Mouse (Mus musculus) effector memory CD4-positive, alpha-beta T cell, adult 5 months (primary cell): Measurements from ENCODE around the gene Ttc37. TPM values are rescaled to one million over a fixed set of nuclear protein-coding genes. Genes with fewer than 3 reads are reported as not detected.

Experiments used
- polyA plus RNA-seq: library from polyadenylated mRNA; unstranded; fragments of 100-300 nt; shearing (Covaris generic); gene quantifications from one replicate; pipeline ENCODE4 v1.2.1, GENCODE M21; 2017

The Ttc37 gene
- polyA plus RNA-seq: 20.2 TPM

GRCm38 (mm10) chr13:76098493-76099303 lies at the start of gene Ttc37, which contains the start of gene Arsk:
Gene Ttc37 (plus strand): TSS chr13:76098734.
Gene Arsk (minus strand): TSS chr13:76098660.

GRCm38 (mm10) chr13:76056896-76057266 lies 41.7 kb upstream of the Ttc37 start, which contains the start of gene Gpr150:
Gene Gpr150 (minus strand): TSS chr13:76056996.

Other genes with a start within 250 kb of the Ttc37 start
- gene Rhobtb3, start 154.8 kb upstream of the Ttc37 start, polyA plus RNA-seq: 0.15 TPM
- gene Spata9, start 131.6 kb upstream of the Ttc37 start, polyA plus RNA-seq: not detected
- gene Rfesd, start 80.0 kb upstream of the Ttc37 start, polyA plus RNA-seq: 10.2 TPM
- gene Gpr150, start 41.7 kb upstream of the Ttc37 start, polyA plus RNA-seq: not detected
- 5.9 TPM for gene Arsk, start 74 bp upstream of the Ttc37 start, polyA plus RNA-seq
- gene Fam81b, start 206.3 kb downstream of the Ttc37 start, polyA plus RNA-seq: not detected